Mouse (Mus musculus) adrenal gland, adult 8-10 months (tissue): ENCODE measurements around the gene Lcn2. TPM values are rescaled to one million over a fixed set of nuclear protein-coding genes. Genes with fewer than 3 reads are reported as not detected.

Experiments used
- DNase-seq: peaks from one replicate; pipeline ENCODE4 v3.0.0; 2022
- total RNA-seq, 4 experiments: library from RNA; stranded (reverse); gene quantifications; 2 replicates each; pipeline ENCODE4 v1.2.4; 2022

Gene Lcn2
- total RNA-seq, 4 experiments from 2014 or later = 0.32 to 3.7 (median 1.3) TPM

- no peak for DNase-seq
Observed at GRCm38 (mm10) chr2:32342539-32343350, 45.3 kb downstream of the Lcn2 start.

GRCm38 (mm10) chr2:32342039-32342438 is 46.0 kb downstream of the Lcn2 start:
- no peak for DNase-seq

DNA sequence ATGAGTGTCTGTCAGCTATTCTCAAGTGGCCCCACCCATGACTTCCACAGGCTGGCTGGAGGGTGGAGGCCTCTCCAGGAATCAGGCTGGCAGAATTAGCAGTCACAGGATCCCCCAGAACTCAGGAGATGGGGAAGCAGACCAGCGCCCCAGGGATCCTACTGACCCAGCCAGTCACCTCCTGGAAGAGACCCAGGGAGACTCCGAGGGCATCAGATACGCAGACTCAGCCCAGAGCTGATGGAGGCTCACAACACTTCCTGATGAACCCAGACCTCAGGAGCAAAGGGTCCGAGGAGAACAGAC is 46.5 kb downstream of the Lcn2 start:
- no peak for DNase-seq

GRCm38 (mm10) chr2:32340836-32341633 is 47.0 kb downstream of the Lcn2 start:
- no peak for DNase-seq

DNA sequence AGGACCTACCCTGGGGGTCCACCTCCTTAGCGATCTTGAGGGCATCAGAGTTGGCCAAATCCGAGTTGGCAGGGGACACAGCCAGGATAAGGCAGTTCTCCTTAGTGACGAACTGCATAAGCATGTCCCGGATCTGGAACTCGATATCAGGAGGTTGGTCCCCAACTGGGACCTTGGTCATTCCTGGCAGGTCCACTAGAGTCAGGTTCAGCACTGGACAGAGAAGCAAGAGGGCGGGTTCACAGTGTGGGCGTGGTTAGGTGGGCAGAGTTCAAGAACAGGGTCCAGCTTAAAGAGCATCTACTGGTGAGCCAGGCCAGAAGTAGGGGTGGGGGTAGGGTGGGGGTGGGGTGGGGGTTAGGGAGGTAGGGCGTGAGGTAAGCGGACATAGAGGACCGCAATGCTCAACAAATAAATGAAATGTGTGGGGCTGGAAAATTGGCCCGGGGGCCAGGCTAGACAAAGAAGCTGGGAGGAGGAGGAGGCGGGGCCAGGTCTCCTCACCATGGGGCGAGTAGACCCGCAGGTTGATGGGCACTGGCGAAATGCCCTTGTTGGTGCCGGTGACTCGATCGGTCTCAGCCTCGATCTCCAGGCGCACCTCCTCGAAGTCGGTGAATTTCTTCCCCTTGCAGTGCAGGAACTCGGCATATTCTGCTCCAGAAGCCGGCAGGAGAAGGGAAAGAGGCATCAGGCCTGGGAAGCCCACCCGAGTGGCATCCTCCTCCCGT is 48.0 kb downstream of the Lcn2 start:
- no peak for DNase-seq

DNA sequence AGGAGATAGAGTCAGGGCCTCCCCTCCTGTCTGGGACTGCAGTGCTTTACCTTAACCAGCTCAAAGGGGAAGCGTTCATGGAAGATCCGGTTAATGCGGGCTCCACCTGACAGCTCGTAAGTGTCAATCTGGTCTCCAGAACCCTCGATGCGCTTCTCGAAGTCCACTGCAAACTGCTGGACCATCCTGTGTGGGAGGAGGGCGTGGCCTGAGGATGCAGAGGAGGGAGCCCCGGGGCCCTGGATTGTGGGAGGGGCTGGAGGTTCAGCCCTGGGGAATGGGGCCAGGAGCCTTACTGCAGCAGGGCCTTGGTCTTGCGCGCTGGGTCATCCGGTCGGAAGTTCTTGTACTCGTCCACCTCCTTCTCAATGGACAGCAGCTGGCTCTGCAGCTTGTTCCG is 52.2 kb downstream of the Lcn2 start:
- no peak for DNase-seq

Other genes starting within 250 kb of the Lcn2 start
- 100 to 1,000 TPM; 140 to 182 (median 166) TPM for gene Prrc2b, start 237.2 kb downstream of the Lcn2 start, total RNA-seq
- gene Pomt1, start 151.7 kb downstream of the Lcn2 start, total RNA-seq = 10 to 100 TPM; 33.1 to 46.2 (median 38.4) TPM
- gene Uck1, start 128.1 kb downstream of the Lcn2 start, total RNA-seq = 100 to 1,000 TPM; 114 to 126 (median 125) TPM
- 10 to 100 TPM; 68.4 to 97.0 (median 84.9) TPM for gene Golga2, start 100.9 kb downstream of the Lcn2 start, total RNA-seq
- 100 to 1,000 TPM; 263 to 285 (median 273) TPM for gene Swi5, start 100.2 kb downstream of the Lcn2 start, total RNA-seq
- gene Ciz1, start 35.9 kb downstream of the Lcn2 start, total RNA-seq = 100 to 1,000 TPM in 1 of 4 experiments, 10 to 100 TPM in 3; 71.6 to 115 (median 85.4) TPM
- gene Dnm1, start 34.9 kb downstream of the Lcn2 start, total RNA-seq = 10 to 100 TPM; 23.2 to 50.0 (median 34.4) TPM
- 100 to 1,000 TPM; 120 to 179 (median 148) TPM for gene 1110008P14Rik, start 6.3 kb downstream of the Lcn2 start, total RNA-seq
- gene Ptges2, start 7.6 kb upstream of the Lcn2 start, total RNA-seq = 10 to 100 TPM; 42.2 to 52.5 (median 51.1) TPM
- gene Naif1, start 62.2 kb upstream of the Lcn2 start, total RNA-seq = 1 to 10 TPM; 4.2 to 5.5 (median 5.0) TPM
- 10 to 100 TPM; 17.9 to 79.8 (median 27.3) TPM for gene Slc25a25, start 63.2 kb upstream of the Lcn2 start, total RNA-seq
- 10 to 100 TPM; 39.5 to 50.2 (median 47.2) TPM for gene Fam102a, start 147.1 kb upstream of the Lcn2 start, total RNA-seq
- 10 to 100 TPM; 57.1 to 68.1 (median 62.4) TPM for gene Dpm2, start 182.6 kb upstream of the Lcn2 start, total RNA-seq
- under 1 TPM in 1 of 4 experiments, not detected in 3; 0.46 TPM for gene Pip5kl1, start 186.5 kb upstream of the Lcn2 start, total RNA-seq
- gene 9430097D07Rik, start 187.4 kb upstream of the Lcn2 start, total RNA-seq = not detected
- gene St6galnac4, start 198.8 kb upstream of the Lcn2 start, total RNA-seq = 10 to 100 TPM in 3 of 4 experiments, 1 to 10 TPM in 1; 8.5 to 18.9 (median 13.8) TPM
- gene St6galnac6, start 211.5 kb upstream of the Lcn2 start, total RNA-seq = 10 to 100 TPM; 42.7 to 61.4 (median 51.8) TPM
- gene Ak1, start 233.5 kb upstream of the Lcn2 start, total RNA-seq = 10 to 100 TPM; 24.1 to 57.3 (median 40.1) TPM